In genomic region chr1:36564101-36564500, GRCm38 (mm10) we compare ENCODE assay signal across 19 mouse cellular contexts. TPM values are rescaled to one million over a fixed set of nuclear protein-coding genes. Genes with fewer than 3 reads are reported as not detected.
DNase-seq lines count a peak whose midpoint lies in the region; ATAC-seq and TF ChIP-seq lines count a peak whose summit lies in the region.
"Had no signal": no experiment of that assay in that cellular context is flagged by ENCODE, and none has a peak within 500 bp of the region (broad histone marks: within the 10 kb centered on the region; RNA-seq: fewer than 3 reads in every experiment).

No protein-coding gene starts in this region.

- no peaks in the 10 kb centered on the region for H3K36me3 ChIP-seq in midbrain, embryonic 10.5 days
- H3K36me3 ChIP-seq in midbrain, embryonic 11.5 days (ENCODE audit: control insufficient read depth, insufficient read depth, low read length): no peaks in the 10 kb centered on the region
- no peaks in the 10 kb centered on the region for H3K36me3 ChIP-seq in intestine, postnatal 0 days (ENCODE audit: control insufficient read depth, insufficient read depth)
- H3K36me3 ChIP-seq: forebrain, embryonic 10.5 days; hindbrain, embryonic 15.5 days; neural tube, embryonic 12.5 days had no signal

- 85% methylated on average over 6 of the region's 6 CpGs for whole genome bisulfite sequencing in midbrain, embryonic 10.5 days
- WGBS in midbrain, embryonic 11.5 days: 82% methylated on average over 6 of the region's 6 CpGs
- 73% methylated on average over 6 of the region's 6 CpGs for WGBS in intestine, postnatal 0 days

- DNase-seq in adrenal gland, postnatal 10 days: peak; percentile 22
- DNase-seq in adrenal gland, postnatal 25 days: no peak
- DNase-seq in midbrain, embryonic 10.5 days (ENCODE audit: low spot score): no peak
- no peak for DNase-seq in midbrain, embryonic 11.5 days (ENCODE audit: low spot score, missing footprints)
- peak; percentile 42 for DNase-seq in heart, postnatal 4 days
- DNase-seq in neural tube, embryonic 10.5 days (ENCODE audit: extremely low spot score, low spot score): no peak
- DNase-seq in layer of hippocampus, postnatal 36 days: no peak
- DNase-seq: cerebellum, adult 9-10 months; midbrain, embryonic 14.5 days had no signal

- ATAC-seq in midbrain, embryonic 11.5 days (ENCODE audit: low FRiP score): no peak
- no peak for ATAC-seq in intestine, postnatal 0 days
- ATAC-seq: lung, postnatal 0 days had no signal

- H3K4me3 ChIP-seq in midbrain, embryonic 10.5 days: no peak overlapping the region
- no peak overlapping the region for H3K4me3 ChIP-seq in midbrain, embryonic 11.5 days (ENCODE audit: low read depth, low read length)
- no peak overlapping the region for H3K4me3 ChIP-seq in intestine, postnatal 0 days (ENCODE audit: low read depth, low read length)
- H3K4me3 ChIP-seq: forebrain, embryonic 10.5 days; hindbrain, embryonic 15.5 days; neural tube, embryonic 12.5 days had no signal

- peaks cover 50% of the 10 kb centered on the region for H3K4me1 ChIP-seq in midbrain, embryonic 10.5 days
- H3K4me1 ChIP-seq in midbrain, embryonic 11.5 days (ENCODE audit: control insufficient read depth, insufficient read depth, low read length): peaks cover 11% of the 10 kb centered on the region
- H3K4me1 ChIP-seq in intestine, postnatal 0 days (replicated peaks; ENCODE audit: control insufficient read depth, insufficient read depth, low read length): 0 out of 2 replicates have a peak, but pooled peaks cover under 1% of the 10 kb centered on the region

- no peak for TF ChIP-seq CTCF in intestine, postnatal 0 days (IDR thresholded peaks at IDR 0.05; ENCODE audit: low read depth)

- peaks cover 13% of the 10 kb centered on the region for H3K27me3 ChIP-seq in midbrain, embryonic 10.5 days (ENCODE audit: low read depth, poor library complexity, severe bottlenecking)
- no peaks in the 10 kb centered on the region for H3K27me3 ChIP-seq in midbrain, embryonic 11.5 days (ENCODE audit: control insufficient read depth, insufficient read depth, low read length)
- H3K27me3 ChIP-seq in intestine, postnatal 0 days (replicated peaks; ENCODE audit: control insufficient read depth, insufficient read depth, low read length): no peaks in the 10 kb centered on the region
- H3K27me3 ChIP-seq: hindbrain, embryonic 15.5 days; neural tube, embryonic 12.5 days had no signal

- H3K27ac ChIP-seq in midbrain, embryonic 10.5 days (replicated peaks): peak overlapping the region; percentile 42
- H3K27ac ChIP-seq in midbrain, embryonic 11.5 days (ENCODE audit: low read depth, low read length): no peak overlapping the region
- no peak overlapping the region for H3K27ac ChIP-seq in intestine, postnatal 0 days (ENCODE audit: low read depth, low read length)
- H3K27ac ChIP-seq: forebrain, embryonic 10.5 days; hindbrain, embryonic 15.5 days; neural tube, embryonic 12.5 days had no signal

- no peaks in the 10 kb centered on the region for H3K9me3 ChIP-seq in midbrain, embryonic 10.5 days (replicated peaks)
- no peaks in the 10 kb centered on the region for H3K9me3 ChIP-seq in midbrain, embryonic 11.5 days (ENCODE audit: control insufficient read depth, low read length)
- no peaks in the 10 kb centered on the region for H3K9me3 ChIP-seq in intestine, postnatal 0 days (ENCODE audit: control insufficient read depth)
- H3K9me3 ChIP-seq: forebrain, embryonic 10.5 days; hindbrain, embryonic 15.5 days; neural tube, embryonic 12.5 days had no signal

- H3K9ac ChIP-seq in midbrain, embryonic 11.5 days (ENCODE audit: low read length): no peak overlapping the region
- H3K9ac ChIP-seq in intestine, postnatal 0 days (ENCODE audit: low read depth, low read length): no peak overlapping the region
- H3K9ac ChIP-seq: hindbrain, embryonic 15.5 days; neural tube, embryonic 12.5 days had no signal

- no peak overlapping the region for H3K4me2 ChIP-seq in midbrain, embryonic 11.5 days
- H3K4me2 ChIP-seq in intestine, postnatal 0 days (replicated peaks; ENCODE audit: low read depth): no peak overlapping the region
- H3K4me2 ChIP-seq: hindbrain, embryonic 15.5 days; neural tube, embryonic 12.5 days had no signal

RNA-seq across cellular contexts. Expression of gene Sema4c, which starts 6.0 kb away (rescaled TPM):
- total RNA-seq in adrenal gland, postnatal 10 days (2021): 10 to 100 TPM; 27.3 to 28.9 TPM
- total RNA-seq in adrenal gland, postnatal 25 days (2021): 19.7 and 24.2 TPM in 2 replicates
- polyA plus RNA-seq in midbrain, embryonic 10.5 days (2016; fragmentation: Nextera tagmentation; extraction: Ambion mirVana): 20.8 and 26.3 TPM in 2 replicates
- polyA plus RNA-seq in midbrain, embryonic 11.5 days (2014; fragmentation: Nextera tagmentation; extraction: Ambion mirVana): 3.1 and 3.4 TPM in 2 replicates
- total RNA-seq in heart, postnatal 4 days (2021): 10 to 100 TPM; 26.7 to 31.2 TPM
- polyA plus RNA-seq in intestine, postnatal 0 days (2015; fragmentation: Nextera tagmentation; extraction: Ambion mirVana): 3.5 and 3.9 TPM in 2 replicates
- 10 to 100 TPM; 11.4 to 11.6 TPM for total RNA-seq in layer of hippocampus, postnatal 36 days (2021)

RNA-seq across cellular contexts. Expression of gene Ankrd39, which starts 16.9 kb away (rescaled TPM):
- total RNA-seq in adrenal gland, postnatal 10 days (2021): 10 to 100 TPM; 12.9 to 21.6 TPM
- total RNA-seq in adrenal gland, postnatal 25 days (2021): 16.5 and 19.7 TPM in 2 replicates
- 17.8 and 21.2 TPM in 2 replicates for polyA plus RNA-seq in midbrain, embryonic 10.5 days (2016; fragmentation: Nextera tagmentation; extraction: Ambion mirVana)
- polyA plus RNA-seq in midbrain, embryonic 11.5 days (2014; fragmentation: Nextera tagmentation; extraction: Ambion mirVana): 12.3 and 14.0 TPM in 2 replicates
- total RNA-seq in heart, postnatal 4 days (2021): 10 to 100 TPM; 16.0 to 18.5 TPM
- 15.0 and 18.5 TPM in 2 replicates for polyA plus RNA-seq in intestine, postnatal 0 days (2015; fragmentation: Nextera tagmentation; extraction: Ambion mirVana)
- 10 to 100 TPM; 11.9 to 12.6 TPM for total RNA-seq in layer of hippocampus, postnatal 36 days (2021)

RNA-seq across cellular contexts. Expression of gene Gm42417, which starts 24.9 kb away (rescaled TPM):
- 10 to 100 TPM; 10.2 to 32.9 TPM for total RNA-seq in adrenal gland, postnatal 10 days (2021)
- not detected in 2 replicates for total RNA-seq in adrenal gland, postnatal 25 days (2021)
- polyA plus RNA-seq in midbrain, embryonic 10.5 days (2016; fragmentation: Nextera tagmentation; extraction: Ambion mirVana): 0.69 TPM in 1 of 2 replicates, not detected in the other
- not detected in 2 replicates for polyA plus RNA-seq in midbrain, embryonic 11.5 days (2014; fragmentation: Nextera tagmentation; extraction: Ambion mirVana)
- 10 to 100 TPM; 48.6 to 69.8 TPM for total RNA-seq in heart, postnatal 4 days (2021)
- polyA plus RNA-seq in intestine, postnatal 0 days (2015; fragmentation: Nextera tagmentation; extraction: Ambion mirVana): 0.22 TPM in 1 of 2 replicates, not detected in the other
- total RNA-seq in layer of hippocampus, postnatal 36 days (2021): not detected
- total RNA-seq: ES-E14; layer of hippocampus, adult 18-20 months; liver, adult 2 months had no signal
- polyA plus RNA-seq: forebrain, embryonic 10.5 days; gonadal fat pad, adult 2 months; liver, adult 2 months; midbrain, embryonic 14.5 days; neural tube, embryonic 12.5 days; spleen, adult 2 months had no signal

RNA-seq across cellular contexts. Expression of gene Ankrd23, which starts 27.4 kb away (rescaled TPM):
- total RNA-seq in adrenal gland, postnatal 10 days (2021): 10 to 100 TPM; 22.5 to 73.8 TPM
- 14.5 and 15.4 TPM in 2 replicates for total RNA-seq in adrenal gland, postnatal 25 days (2021)
- 16.3 and 17.4 TPM in 2 replicates for polyA plus RNA-seq in midbrain, embryonic 10.5 days (2016; fragmentation: Nextera tagmentation; extraction: Ambion mirVana)
- 6.0 TPM in 2 replicates for polyA plus RNA-seq in midbrain, embryonic 11.5 days (2014; fragmentation: Nextera tagmentation; extraction: Ambion mirVana)
- total RNA-seq in heart, postnatal 4 days (2021): 100 to 1,000 TPM; 151 to 159 TPM
- polyA plus RNA-seq in intestine, postnatal 0 days (2015; fragmentation: Nextera tagmentation; extraction: Ambion mirVana): 2.1 and 3.8 TPM in 2 replicates
- total RNA-seq in layer of hippocampus, postnatal 36 days (2021): 1 to 10 TPM; 7.9 to 8.5 TPM

RNA-seq across cellular contexts. Expression of gene Cnnm3, which starts 52.4 kb away (rescaled TPM):
- 10 to 100 TPM; 23.1 to 29.8 TPM for total RNA-seq in adrenal gland, postnatal 10 days (2021)
- 36.7 and 53.2 TPM in 2 replicates for total RNA-seq in adrenal gland, postnatal 25 days (2021)
- polyA plus RNA-seq in midbrain, embryonic 10.5 days (2016; fragmentation: Nextera tagmentation; extraction: Ambion mirVana): 2.6 and 3.1 TPM in 2 replicates
- polyA plus RNA-seq in midbrain, embryonic 11.5 days (2014; fragmentation: Nextera tagmentation; extraction: Ambion mirVana): 3.7 and 4.3 TPM in 2 replicates
- total RNA-seq in heart, postnatal 4 days (2021): 10 to 100 TPM; 14.9 to 15.7 TPM
- polyA plus RNA-seq in intestine, postnatal 0 days (2015; fragmentation: Nextera tagmentation; extraction: Ambion mirVana): 2.5 and 2.6 TPM in 2 replicates
- 10 to 100 TPM; 29.0 to 39.0 TPM for total RNA-seq in layer of hippocampus, postnatal 36 days (2021)

Comparison
In these comparisons a context has a peak if more than half of its experiments do, and no peak if none do; other contexts are left out.
1. DNase-seq: peak in adrenal gland, postnatal 10 days (single experiment) and heart, postnatal 4 days (single experiment); none in adrenal gland, postnatal 25 days (single experiment), midbrain, embryonic 10.5 days (single experiment), midbrain, embryonic 11.5 days (single experiment), neural tube, embryonic 10.5 days (single experiment) and layer of hippocampus, postnatal 36 days (0 of 2).
2. RNA of gene Gm42417, which starts 24.9 kb away (total RNA-seq): 48.6 to 69.8 TPM in heart, postnatal 4 days and 10.2 to 32.9 TPM in adrenal gland, postnatal 10 days; not detected in adrenal gland, postnatal 25 days and not detected in layer of hippocampus, postnatal 36 days; every median in the first group is over 10 times any median in the second.